Mouse (Mus musculus) megakaryocyte, embryonic 14.5 days (primary cell): ENCODE data around the gene C2cd2. TPM values are rescaled to one million over a fixed set of nuclear protein-coding genes. Genes with fewer than 3 reads are reported as not detected.

Experiments
- H3K27me3 ChIP-seq: replicated peaks from 2 replicates; pipeline ENCODE3; 2012; ENCODE audit warnings: inconsistent platforms
- H3K36me3 ChIP-seq: replicated peaks from 2 replicates; pipeline ENCODE3; 2012; ENCODE audit warnings: low read length, inconsistent platforms, mixed read lengths
- H3K4me1 ChIP-seq: 2 replicates; pipeline ENCODE4 v1.6.1; 2012; ENCODE audit warnings: inconsistent platforms
- H3K4me3 ChIP-seq: replicated peaks from 2 replicates; pipeline ENCODE3; 2012; ENCODE audit warnings: moderate library complexity, mild to moderate bottlenecking, inconsistent platforms
- H3K9me3 ChIP-seq: 2 replicates; pipeline ENCODE4 v1.6.1; 2012; ENCODE audit warnings: inconsistent platforms
- FLI1 ChIP-seq: IDR thresholded peaks from 2 replicates; pipeline ENCODE4 v1.6.1; 2012; ENCODE audit warnings: low read length, inconsistent platforms, mixed read lengths
- GATA1 ChIP-seq: IDR thresholded peaks from 3 replicates; pipeline ENCODE4 v1.6.1; 2012; ENCODE audit warnings: mixed read lengths, low read length, inconsistent platforms, borderline replicate concordance
- polyA plus RNA-seq: library from polyadenylated mRNA; stranded (reverse); fragments of >175 nt; gene quantifications from 2 replicates; pipeline ENCODE4 v1.2.3, GENCODE M21; 2012; ENCODE audit warnings: low replicate concordance; ENCODE audit not compliant: insufficient read depth

C2cd2 gene
- polyA plus RNA-seq, 1 experiment = 11.5 TPM

DNA sequence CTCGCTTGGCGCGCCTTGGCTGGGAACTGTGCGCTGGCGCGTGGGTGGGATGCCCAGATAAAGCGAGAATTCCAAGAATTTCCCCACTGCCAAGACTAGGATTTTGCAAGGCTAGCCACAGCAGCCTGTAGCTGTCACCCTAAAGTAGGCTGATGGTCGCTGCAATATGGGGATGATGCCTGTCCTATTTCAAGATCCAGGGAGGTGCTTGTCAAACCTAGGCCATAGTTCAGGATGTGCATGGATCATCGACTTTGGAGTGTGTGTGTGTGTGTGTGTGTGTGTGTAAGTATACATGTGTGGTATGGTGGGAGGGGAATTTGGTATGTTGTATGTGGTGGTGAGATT is 39.6 kb downstream of the C2cd2 start:
- Histone ChIP-seq H3K4me1 (peaks cover 61% of the 10 kb centered on the region), H3K36me3 (no peaks in the 10 kb centered on the region), H3K4me3 (peak overlapping the region; percentile 97), H3K9me3 (no peaks in the 10 kb centered on the region), H3K27me3 (peaks cover 5% of the 10 kb centered on the region)
- TF ChIP-seq GATA1 (no peak), FLI1 (no peak)

DNA sequence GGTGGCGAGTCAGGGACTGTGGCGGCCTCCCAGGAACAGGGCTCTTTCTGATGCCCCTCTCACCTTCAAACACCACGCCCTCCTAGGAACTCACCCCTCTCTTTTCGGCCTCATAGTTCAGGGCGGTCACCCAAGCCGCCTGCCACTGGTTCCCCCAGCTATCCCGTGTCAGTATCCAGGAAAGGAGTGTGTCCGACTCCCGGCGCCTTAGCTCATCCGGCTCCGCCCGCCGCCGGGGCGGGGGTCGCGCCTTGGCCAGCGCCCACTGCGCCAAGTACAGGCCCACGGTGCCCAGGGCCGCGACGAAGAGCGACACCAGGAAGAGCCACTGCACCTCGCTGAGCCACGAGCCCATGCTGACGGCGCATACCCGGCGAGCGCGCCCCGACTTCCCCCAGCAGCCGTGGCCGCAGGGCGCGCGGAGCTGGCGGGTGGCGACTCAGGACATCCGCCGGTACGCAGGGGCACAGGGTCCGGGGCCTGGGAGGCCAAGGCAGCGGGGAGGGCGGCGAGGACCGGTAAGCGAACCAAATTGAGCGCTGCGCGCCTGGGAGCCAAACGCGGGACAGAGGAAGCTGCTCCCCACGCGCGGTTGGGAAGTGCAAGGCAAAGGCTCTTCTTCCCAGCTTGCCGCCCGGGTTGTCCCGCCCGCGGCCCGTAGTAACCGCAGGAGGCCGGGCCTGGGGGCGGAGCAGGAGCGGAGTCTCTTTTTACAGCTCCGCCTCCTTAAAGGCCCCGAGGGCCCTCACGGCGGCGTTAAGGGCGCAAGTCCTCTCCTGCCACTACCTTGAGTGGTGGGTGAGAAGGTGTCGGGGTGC is 40.2 kb downstream of the C2cd2 start:
- H3K27me3 ChIP-seq = peaks cover 5% of the 10 kb centered on the region
- no peak for TF ChIP-seq FLI1
- TF ChIP-seq GATA1 = no peak
- peaks cover 5% of the 10 kb centered on the region for H3K36me3 ChIP-seq
- H3K4me3 ChIP-seq = peak overlapping the region; percentile 97
- H3K9me3 ChIP-seq = no peaks in the 10 kb centered on the region
- peaks cover 58% of the 10 kb centered on the region for H3K4me1 ChIP-seq

DNA sequence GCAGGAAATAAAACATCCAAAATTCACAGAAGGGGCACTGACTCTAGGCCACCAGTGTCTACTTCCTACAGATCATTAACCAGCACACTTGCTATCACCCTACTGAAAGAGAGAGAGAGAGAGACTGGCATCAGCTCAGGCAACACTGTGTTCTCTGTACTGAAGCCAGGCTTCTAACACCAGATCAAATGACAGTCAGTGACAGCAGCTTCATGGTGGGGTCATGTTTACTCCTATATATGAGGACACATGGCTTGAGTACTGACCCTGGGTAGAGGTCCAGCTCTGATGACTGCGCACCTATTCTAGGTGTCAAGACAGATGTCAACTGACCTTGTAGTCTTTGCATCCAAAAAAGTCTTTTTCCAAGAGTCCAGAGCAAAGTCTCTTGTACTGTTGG is 41.8 kb downstream of the C2cd2 start:
- peaks cover 5% of the 10 kb centered on the region for H3K27me3 ChIP-seq
- TF ChIP-seq FLI1 = no peak
- no peak for TF ChIP-seq GATA1
- no peaks in the 10 kb centered on the region for H3K9me3 ChIP-seq

DNA sequence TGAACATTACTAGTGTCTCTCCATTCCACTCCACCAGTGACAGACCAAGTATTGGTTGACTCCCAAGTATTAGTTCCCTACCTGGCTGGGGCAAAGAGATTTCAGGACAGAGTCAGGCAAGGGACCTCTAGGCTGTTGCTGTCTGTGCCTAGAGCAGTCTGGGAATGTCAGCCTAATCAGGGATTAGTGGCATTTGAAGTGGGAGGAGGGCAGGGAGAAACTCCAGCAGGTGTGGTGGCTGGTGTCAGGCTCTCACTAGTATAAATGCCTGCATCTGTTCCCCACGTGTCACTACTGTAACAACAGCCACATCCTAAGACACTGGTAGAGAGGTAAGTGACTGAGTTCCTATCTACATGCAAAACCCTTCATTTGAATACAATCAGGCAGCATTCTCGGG is 42.6 kb downstream of the C2cd2 start:
- peaks cover under 1% of the 10 kb centered on the region for H3K27me3 ChIP-seq
- H3K36me3 ChIP-seq = peaks cover 9% of the 10 kb centered on the region
- H3K4me1 ChIP-seq = peaks cover 46% of the 10 kb centered on the region
- H3K9me3 ChIP-seq = no peaks in the 10 kb centered on the region
- no peak overlapping the region for H3K4me3 ChIP-seq
- TF ChIP-seq FLI1 (no peak), GATA1 (no peak)

More for the DNA sequence above, 41.8 kb downstream of the C2cd2 start:
- Histone ChIP-seq H3K4me3 (peak overlapping the region; percentile 69), H3K4me1 (peaks cover 48% of the 10 kb centered on the region), H3K36me3 (peaks cover 9% of the 10 kb centered on the region)

DNA sequence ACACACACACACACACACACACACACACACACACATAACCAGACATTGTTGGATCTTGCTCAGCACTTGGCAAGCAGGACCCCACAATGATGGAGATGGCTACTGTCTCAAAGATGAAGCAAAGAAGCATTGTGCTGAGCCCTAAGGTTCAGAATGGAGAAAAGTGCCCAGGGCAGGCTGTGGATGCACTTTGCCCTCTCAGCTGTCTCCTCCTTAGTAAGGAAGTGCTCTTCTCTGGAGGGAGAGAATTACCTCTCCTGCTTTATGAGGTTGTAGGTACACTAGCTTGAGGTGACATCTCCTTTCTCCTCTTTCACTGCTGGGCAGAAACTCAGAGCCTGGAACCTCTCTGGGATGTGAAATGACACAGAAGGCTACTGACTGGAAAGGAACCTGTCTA is 49.5 kb downstream of the C2cd2 start:
- no peaks in the 10 kb centered on the region for H3K27me3 ChIP-seq
- peaks cover 26% of the 10 kb centered on the region for H3K4me1 ChIP-seq
- no peak for TF ChIP-seq FLI1
- TF ChIP-seq GATA1 = no peak
- peaks cover 34% of the 10 kb centered on the region for H3K36me3 ChIP-seq
- H3K9me3 ChIP-seq = no peaks in the 10 kb centered on the region
- no peak overlapping the region for H3K4me3 ChIP-seq

DNA sequence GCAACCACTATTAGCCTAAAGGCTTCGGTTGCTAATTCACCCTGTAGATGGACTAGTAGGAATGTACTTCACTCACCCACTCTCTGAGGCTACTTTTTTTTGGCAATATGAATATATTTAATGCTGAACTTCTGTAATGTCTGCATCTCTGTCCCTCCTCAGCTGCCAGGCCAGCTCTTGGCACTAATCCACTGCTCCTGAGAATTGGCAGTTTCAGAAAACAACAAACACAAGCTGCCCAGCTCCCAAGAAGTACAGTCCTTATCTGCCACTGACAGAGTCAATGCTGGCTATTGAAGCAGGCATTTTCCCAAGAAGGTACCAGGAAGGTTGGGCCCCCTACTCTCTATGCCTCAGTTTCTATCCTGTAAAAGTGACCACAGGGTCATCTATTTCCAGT is 53.0 kb downstream of the C2cd2 start:
- TF ChIP-seq FLI1 = no peak
- no peak for TF ChIP-seq GATA1
- H3K4me1 ChIP-seq = peaks cover 28% of the 10 kb centered on the region
- H3K4me3 ChIP-seq = no peak overlapping the region
- no peaks in the 10 kb centered on the region for H3K27me3 ChIP-seq
- H3K9me3 ChIP-seq = no peaks in the 10 kb centered on the region
- H3K36me3 ChIP-seq = peaks cover 38% of the 10 kb centered on the region

DNA sequence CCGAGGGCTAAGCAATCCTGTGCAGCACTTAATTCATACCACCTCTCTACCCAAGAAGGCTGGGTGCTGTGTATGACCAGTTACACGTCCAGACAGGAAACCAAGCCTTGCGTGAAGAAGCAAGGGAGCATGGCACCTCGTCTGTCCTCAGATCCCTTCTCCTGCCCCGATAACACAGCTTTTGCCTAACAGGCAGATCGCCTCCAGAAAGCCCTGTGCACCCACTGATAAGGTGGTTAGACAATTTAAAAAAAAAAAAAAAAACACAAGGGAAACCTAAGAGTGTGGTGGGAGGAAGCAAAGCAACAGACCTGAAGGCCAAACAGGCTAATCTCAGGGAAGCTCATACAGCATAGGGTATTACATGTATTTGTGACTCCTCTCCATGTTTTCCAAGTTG is 54.9 kb downstream of the C2cd2 start:
- no peaks in the 10 kb centered on the region for H3K27me3 ChIP-seq
- H3K36me3 ChIP-seq = peaks cover 39% of the 10 kb centered on the region
- H3K4me3 ChIP-seq = peak overlapping the region; percentile 46
- H3K4me1 ChIP-seq = peaks cover 35% of the 10 kb centered on the region
- no peak for TF ChIP-seq FLI1
- TF ChIP-seq GATA1 = no peak
- H3K9me3 ChIP-seq = no peaks in the 10 kb centered on the region

DNA sequence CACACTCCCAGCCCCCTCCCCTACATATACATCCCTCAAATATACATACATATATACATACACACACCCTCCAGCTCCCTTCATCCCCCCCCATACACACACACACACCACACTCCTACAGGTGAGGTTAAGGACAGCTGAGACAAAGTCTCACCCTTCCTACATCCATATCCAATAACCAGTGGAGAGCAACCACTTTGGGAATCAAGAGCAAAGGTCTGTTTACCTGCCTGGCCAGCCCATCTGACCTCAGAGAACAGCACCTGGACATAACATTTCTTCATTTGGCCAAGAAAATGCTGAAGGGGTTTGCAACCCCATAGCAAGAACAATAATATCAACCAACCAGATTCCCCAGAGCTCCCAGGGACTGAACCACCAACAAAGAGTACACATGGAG is 56.1 kb downstream of the C2cd2 start:
- no peak overlapping the region for H3K4me3 ChIP-seq
- TF ChIP-seq GATA1 (no peak), FLI1 (no peak)
- no peaks in the 10 kb centered on the region for H3K9me3 ChIP-seq
- peaks cover 32% of the 10 kb centered on the region for H3K36me3 ChIP-seq
- peaks cover 35% of the 10 kb centered on the region for H3K4me1 ChIP-seq
- H3K27me3 ChIP-seq = no peaks in the 10 kb centered on the region

DNA sequence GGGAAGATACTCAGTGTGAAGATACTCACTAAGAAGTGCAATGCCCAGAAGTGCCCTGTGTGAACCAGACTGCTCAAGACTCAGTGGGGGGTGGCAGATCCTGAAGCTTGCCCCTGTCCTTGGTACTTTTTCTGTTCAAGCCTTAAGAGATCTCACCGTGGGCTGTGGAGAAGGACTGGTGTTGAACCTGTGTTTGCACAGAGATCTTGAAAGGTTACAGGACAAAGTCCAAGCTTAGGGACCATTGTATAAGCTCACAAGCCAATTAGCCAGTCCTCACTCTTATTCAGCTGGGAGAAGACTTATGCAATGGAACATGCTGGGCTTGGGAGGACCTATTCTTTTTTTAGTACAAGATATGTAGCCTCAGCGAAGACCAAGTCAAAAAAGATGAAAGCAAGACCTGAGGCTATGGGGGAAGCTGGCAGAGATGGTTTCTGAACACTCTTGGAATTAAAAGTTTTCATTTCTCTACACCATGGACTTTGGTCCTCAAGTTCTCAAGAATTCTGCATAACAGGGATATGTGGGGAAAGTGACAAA is 56.9 kb downstream of the C2cd2 start:
- Histone ChIP-seq H3K9me3 (no peaks in the 10 kb centered on the region), H3K27me3 (no peaks in the 10 kb centered on the region), H3K4me3 (no peak overlapping the region), H3K36me3 (peaks cover 39% of the 10 kb centered on the region), H3K4me1 (peaks cover 30% of the 10 kb centered on the region)
- TF ChIP-seq FLI1 = no peak
- TF ChIP-seq GATA1 = no peak

DNA sequence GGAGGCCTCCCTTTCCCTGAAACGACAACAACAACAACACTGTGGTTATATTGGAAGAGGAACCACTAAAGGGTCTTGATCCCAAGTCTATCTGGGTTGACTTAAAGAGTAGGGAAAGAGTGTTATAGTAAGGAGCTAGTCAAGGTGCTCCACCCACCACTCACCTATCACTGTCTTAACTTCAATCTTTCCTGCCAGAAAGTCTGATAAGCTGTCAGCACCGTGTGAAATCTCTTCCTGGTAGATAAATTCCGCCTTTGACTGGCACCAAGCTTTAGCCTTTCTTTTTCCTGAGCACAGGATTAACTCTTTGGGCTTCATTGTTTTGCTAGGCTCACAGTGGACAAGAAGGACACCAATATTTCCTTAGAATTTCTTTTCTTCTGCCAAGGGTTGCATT is 58.4 kb downstream of the C2cd2 start:
- H3K27me3 ChIP-seq = no peaks in the 10 kb centered on the region
- TF ChIP-seq GATA1 = no peak
- no peak for TF ChIP-seq FLI1
- no peaks in the 10 kb centered on the region for H3K9me3 ChIP-seq
- peaks cover 29% of the 10 kb centered on the region for H3K36me3 ChIP-seq
- H3K4me1 ChIP-seq = peaks cover 21% of the 10 kb centered on the region
- H3K4me3 ChIP-seq = no peak overlapping the region
